Mouse (Mus musculus) limb, embryonic 14.5 days (tissue): ENCODE measurements around the gene Klk13. TPM values are rescaled to one million over a fixed set of nuclear protein-coding genes. Genes with fewer than 3 reads are reported as not detected.
"Not testable (repeated sequence)": the region's sequence is repeated elsewhere in the genome, so short reads cannot be mapped to it uniquely, and the experiment has no call there.

Experiments
- ATAC-seq: fragments of 200-750 bp; cut with Nextera tagmentation; 2 replicates; pipeline ENCODE4 v1.8.0; 2017; ENCODE audit warnings: low read depth, moderate number of reproducible peaks, moderate TSS enrichment; ENCODE audit not compliant: low FRiP score
- DNase-seq: peaks from one replicate; pipeline ENCODE4 v3.0.0-alpha.2; 2015; ENCODE audit warnings: low spot score
- H3K27ac ChIP-seq: fragments of 300-500 bp; sonication (generic); replicated peaks from 2 replicates; pipeline ENCODE4 v1.5.1; 2014; ENCODE audit warnings: low read depth, mild to moderate bottlenecking, low read length, moderate library complexity, mixed read lengths
- H3K27me3 ChIP-seq: fragments of 300-500 bp; sonication (generic); 2 replicates; pipeline ENCODE4 v1.6.1; 2014; ENCODE audit warnings: low read length, mixed read lengths; ENCODE audit not compliant: control insufficient read depth, insufficient read depth
- H3K36me3 ChIP-seq: fragments of 300-500 bp; sonication (generic); 2 replicates; pipeline ENCODE4 v1.6.1; 2014; ENCODE audit warnings: mild to moderate bottlenecking, low read length, moderate library complexity, mixed read lengths; ENCODE audit not compliant: control insufficient read depth, insufficient read depth
- H3K4me1 ChIP-seq: fragments of 300-500 bp; sonication (generic); 2 replicates; pipeline ENCODE4 v1.6.1; 2014; ENCODE audit warnings: antibody characterized with exemption, low read length, mixed read lengths; ENCODE audit not compliant: control insufficient read depth, insufficient read depth
- H3K4me2 ChIP-seq: fragments of 300-500 bp; sonication (generic); replicated peaks from 2 replicates; pipeline ENCODE4 v1.6.1; 2014; ENCODE audit warnings: low read depth, mild to moderate bottlenecking, low read length, moderate library complexity; ENCODE audit not compliant: severe bottlenecking
- H3K4me3 ChIP-seq: fragments of 300-500 bp; sonication (generic); replicated peaks from 2 replicates; pipeline ENCODE4 v1.5.1; 2014; ENCODE audit warnings: low read length
- H3K9ac ChIP-seq: fragments of 300-500 bp; sonication (generic); 2 replicates; pipeline ENCODE4 v1.6.1; 2014; ENCODE audit warnings: mild to moderate bottlenecking, low read depth, low read length, moderate library complexity; ENCODE audit not compliant: severe bottlenecking
- H3K9me3 ChIP-seq: fragments of 300-500 bp; sonication (generic); 2 replicates; pipeline ENCODE4 v1.6.1; 2016; ENCODE audit warnings: low read length; ENCODE audit not compliant: control insufficient read depth
- POLR2A ChIP-seq: fragments of 200-500 bp; IDR thresholded peaks from 2 replicates; pipeline ENCODE4 v1.8.0; 2012; ENCODE audit warnings: inconsistent platforms, mild to moderate bottlenecking, moderate library complexity, borderline replicate concordance; ENCODE audit not compliant: insufficient read depth, insufficient read length; ENCODE audit errors: extremely low read depth
- WGBS: fragments of 180-500 bp; shearing (Covaris S2); extraction: QIAGEN DNeasy Blood & Tissue Kit; methylation state at CpG from one replicate; pipeline ENCODE4 v1.1.7; 2014; 5-methylcytosine and 5-hydroxymethylcytosine counted together
- polyA plus RNA-seq, 2 experiments: library from polyadenylated mRNA; depleted of rRNA in 1 of 2; stranded (reverse) in 1 of 2; unstranded in 1 of 2; fragments of >200 nt; fragmentation: Nextera tagmentation in 1 of 2; extraction: Ambion mirVana in 1 of 2; gene quantifications; 2 replicates each; pipeline versions ENCODE4 v1.2.1 to v1.2.3; 2012 to 2014

The Klk13 gene
- polyA plus RNA-seq, 2 experiments = 1.7 to 3.7 TPM

DNA sequence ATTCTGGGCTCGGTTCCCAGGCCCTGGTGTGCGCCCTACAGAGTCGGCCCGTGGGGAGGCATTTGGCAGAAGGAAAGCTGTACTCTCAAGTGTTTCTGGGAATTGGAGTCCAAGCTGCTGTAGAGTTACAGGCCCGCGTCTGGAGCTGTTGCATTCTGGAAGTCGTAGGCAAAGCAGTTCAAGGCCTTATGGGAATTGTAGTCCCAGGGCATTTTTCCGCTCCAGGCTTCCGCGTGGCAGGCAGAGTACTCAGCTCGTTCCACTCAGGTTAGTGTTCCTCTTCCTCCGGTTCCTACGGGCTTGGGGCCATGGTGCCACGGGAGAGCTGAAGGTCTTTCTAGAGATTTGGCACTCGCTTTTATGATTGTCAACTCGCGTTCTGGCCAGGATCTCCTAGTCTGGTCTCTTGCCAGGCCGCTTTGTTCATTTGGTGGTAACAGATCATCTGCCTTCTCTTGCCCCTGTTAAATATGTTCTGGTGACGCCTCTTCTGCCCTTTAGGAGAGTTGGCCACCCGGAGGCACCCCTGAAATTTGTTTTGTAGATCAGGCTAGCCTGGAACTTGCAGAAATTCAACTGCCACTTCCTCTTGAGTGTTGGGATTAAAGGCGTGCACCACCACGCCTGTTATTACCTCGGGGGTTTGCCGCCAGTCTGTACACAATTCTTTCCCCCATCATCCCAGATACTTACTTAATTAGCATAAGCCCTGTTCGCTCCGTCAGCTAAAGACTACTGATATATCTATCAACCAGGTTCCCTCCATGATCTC lies 40.4 kb upstream of the Klk13 start, which contains the start of gene Ctu1:
Gene Ctu1, plus strand, starts transcription at position 208 of the 772 bp plus-strand sequence.
- Histone ChIP-seq H3K4me1 (peaks cover 7% of the 10 kb centered on the region), H3K36me3 (peaks cover 25% of the 10 kb centered on the region), H3K9ac (peak within 1 kb of the TSS; percentile 77), H3K4me3 (peak within 1 kb of the TSS; percentile 71), H3K27me3 (no peaks in the 10 kb centered on the region), H3K4me2 (peak within 1 kb of the TSS; percentile 69), H3K9me3 (no peaks in the 10 kb centered on the region), H3K27ac (peak within 1 kb of the TSS; percentile 58; the same call in 1 of the 2 replicates)
- peak; percentile 61; the same call in 1 of the 2 replicates for TF ChIP-seq POLR2A
- DNase-seq (peak; percentile 97), ATAC-seq (peak; percentile 93)
- 1% methylated on average over 26 of the region's 26 CpGs for WGBS

DNA sequence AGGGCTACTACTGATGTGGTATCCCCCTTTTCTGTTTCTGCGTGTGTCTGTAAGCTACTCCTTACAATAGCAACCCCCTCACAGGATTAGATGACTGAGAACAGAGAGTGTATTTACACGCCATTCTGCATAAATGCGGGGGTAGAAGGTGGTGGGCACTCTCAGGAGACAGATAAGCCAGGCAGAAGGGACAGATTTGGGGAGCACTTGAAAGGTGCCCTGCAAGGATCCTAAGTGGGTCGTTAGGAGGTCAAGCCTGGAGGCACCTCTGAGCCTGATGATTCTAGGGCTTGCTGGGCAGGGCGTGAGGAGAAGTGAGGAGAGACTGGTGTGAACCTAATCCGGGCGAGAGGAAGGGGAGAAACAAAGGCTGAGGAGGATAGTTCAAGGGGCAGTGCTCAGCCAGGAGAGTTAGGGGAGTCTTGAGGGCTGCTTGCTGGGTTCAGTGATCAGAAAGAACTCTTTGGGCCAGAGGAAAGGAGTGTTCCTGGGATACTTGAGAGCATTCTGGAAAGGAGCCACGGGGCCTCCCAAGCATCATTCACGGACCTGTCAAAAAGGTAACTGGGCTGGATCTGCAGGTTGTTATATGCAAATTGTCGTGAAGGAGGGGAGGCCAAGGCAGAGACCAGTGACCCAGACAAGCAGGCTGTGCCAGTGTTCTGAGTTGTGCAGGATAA lies 39.6 kb upstream of the Klk13 start:
- peak overlapping the region; percentile 77 for H3K9ac ChIP-seq
- DNase-seq (peak; percentile 16), ATAC-seq (no peak)
- no peak for TF ChIP-seq POLR2A
- no peaks in the 10 kb centered on the region for H3K27me3 ChIP-seq
- 10% methylated on average over 10 of the region's 10 CpGs for WGBS
- peak overlapping the region; percentile 71 for H3K4me3 ChIP-seq
- H3K36me3 ChIP-seq = peaks cover 32% of the 10 kb centered on the region
- peak overlapping the region; percentile 69 for H3K4me2 ChIP-seq
- no peaks in the 10 kb centered on the region for H3K9me3 ChIP-seq
- H3K27ac ChIP-seq = peak overlapping the region; percentile 20; the same call in 1 of the 2 replicates
- H3K4me1 ChIP-seq = peaks cover 7% of the 10 kb centered on the region

DNA sequence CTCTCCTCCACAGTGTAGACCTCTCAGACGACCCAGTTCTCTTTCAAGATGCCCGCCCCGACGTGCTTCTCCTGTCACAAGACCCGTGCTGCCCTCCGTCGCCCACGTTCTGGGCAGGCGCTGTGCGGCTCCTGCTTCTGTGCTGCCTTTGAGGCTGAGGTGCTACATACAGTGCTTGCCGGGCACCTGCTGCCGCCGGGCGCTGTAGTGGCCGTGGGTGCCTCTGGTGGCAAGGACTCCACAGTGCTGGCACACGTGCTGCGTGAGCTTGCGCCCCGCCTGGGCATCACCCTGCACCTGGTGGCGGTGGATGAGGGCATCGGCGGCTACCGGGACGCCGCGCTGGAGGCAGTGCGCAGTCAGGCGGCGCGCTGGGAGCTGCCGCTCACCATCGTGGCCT lies 37.3 kb upstream of the Klk13 start:
- no peak overlapping the region for H3K9ac ChIP-seq
- H3K36me3 ChIP-seq = peaks cover 39% of the 10 kb centered on the region
- no peak overlapping the region for H3K4me3 ChIP-seq
- no peak for TF ChIP-seq POLR2A
- H3K4me2 ChIP-seq = no peak overlapping the region
- no peaks in the 10 kb centered on the region for H3K9me3 ChIP-seq
- H3K27ac ChIP-seq = no peak overlapping the region
- ATAC-seq (no peak), DNase-seq (no peak)
- no peaks in the 10 kb centered on the region for H3K27me3 ChIP-seq
- WGBS = 94% methylated on average over 32 of the region's 32 CpGs
- peaks cover 7% of the 10 kb centered on the region for H3K4me1 ChIP-seq

- Histone ChIP-seq H3K4me3 (no peak overlapping the region), H3K27me3 (no peaks in the 10 kb centered on the region), H3K36me3 (peaks cover 39% of the 10 kb centered on the region), H3K4me2 (no peak overlapping the region), H3K4me1 (no peaks in the 10 kb centered on the region), H3K27ac (no peak overlapping the region), H3K9me3 (no peaks in the 10 kb centered on the region), H3K9ac (no peak overlapping the region)
- peak; percentile 6 for DNase-seq
- TF ChIP-seq POLR2A = no peak
- no peak for ATAC-seq
Measured at GRCm38 (mm10) chr7:43678517-43678916, 33.9 kb upstream of the Klk13 start.

DNA sequence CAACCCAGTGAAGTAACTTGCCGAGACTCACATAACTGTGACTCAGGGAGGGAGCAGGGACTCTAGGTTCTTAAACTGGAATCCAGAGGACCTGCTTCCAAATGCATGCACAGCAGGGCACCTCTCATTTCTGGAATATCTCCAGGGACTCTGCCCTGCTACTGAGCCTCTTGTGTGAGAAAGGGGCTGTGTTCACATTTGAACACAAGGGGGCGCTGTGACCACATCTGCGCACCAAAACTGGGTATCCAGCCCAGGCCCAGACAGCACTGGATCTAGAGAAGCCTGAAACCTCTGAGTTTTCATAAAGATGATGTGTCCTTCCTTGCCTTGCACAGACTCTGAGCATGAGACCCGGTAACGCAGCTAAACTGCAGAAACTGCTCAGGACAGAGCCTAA lies 31.4 kb upstream of the Klk13 start:
- H3K4me1 ChIP-seq = no peaks in the 10 kb centered on the region
- 21% methylated on average over 5 of the region's 5 CpGs for WGBS

DNA sequence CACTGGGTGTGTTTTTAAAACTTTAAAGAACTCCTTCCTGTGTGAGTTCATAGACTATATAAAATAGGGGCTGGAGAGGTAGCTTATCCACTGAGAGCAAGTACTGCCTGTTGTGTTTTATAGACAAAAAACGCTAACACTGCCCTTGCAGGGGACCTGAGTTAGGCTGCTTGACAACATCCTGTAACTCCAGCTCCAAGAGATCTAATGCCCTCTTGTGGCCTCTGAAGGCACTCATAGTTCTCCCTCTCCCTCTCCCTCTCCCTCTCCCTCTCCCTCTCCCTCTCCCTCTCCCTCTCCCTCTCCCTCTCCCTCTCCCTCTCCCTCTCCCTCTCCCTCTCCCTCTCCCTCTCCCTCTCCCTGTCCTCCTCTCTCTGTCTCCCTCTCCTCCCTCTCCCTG lies 29.9 kb upstream of the Klk13 start:
- H3K4me2 ChIP-seq, H3K36me3 ChIP-seq, H3K4me1 ChIP-seq, H3K9ac ChIP-seq, H3K27me3 ChIP-seq, H3K4me3 ChIP-seq, ATAC-seq, H3K27ac ChIP-seq, DNase-seq, H3K9me3 ChIP-seq: not testable (repeated sequence)
- WGBS = 15% methylated on average over 1 of the region's 1 CpGs

More for the DNA sequence above, 31.4 kb upstream of the Klk13 start:
- no peaks in the 10 kb centered on the region for H3K9me3 ChIP-seq
- ATAC-seq (no peak), DNase-seq (peak; percentile 12)
- H3K4me3 ChIP-seq = no peak overlapping the region
- H3K27ac ChIP-seq = no peak overlapping the region
- no peaks in the 10 kb centered on the region for H3K27me3 ChIP-seq
- H3K36me3 ChIP-seq = peaks cover 24% of the 10 kb centered on the region
- H3K9ac ChIP-seq = no peak overlapping the region
- no peak overlapping the region for H3K4me2 ChIP-seq
- TF ChIP-seq POLR2A = no peak
